Mouse (Mus musculus) small intestine, adult 2 months (tissue): ENCODE measurements around the gene Ablim2.

Source experiments
- CTCF ChIP-seq: fragments of 200-500 bp; IDR thresholded peaks from 2 replicates; pipeline ENCODE4 v1.5.1; 2012; ENCODE audit warnings: low read depth, mild to moderate bottlenecking, control low read depth, inconsistent platforms, low read length, moderate library complexity, mixed read lengths; ENCODE audit not compliant: insufficient replicate concordance, insufficient read length; ENCODE audit errors: extremely low read depth
- POLR2A ChIP-seq: fragments of 200-500 bp; IDR thresholded peaks from 2 replicates; pipeline ENCODE4 v1.6.1; 2012; ENCODE audit warnings: low read depth, mild to moderate bottlenecking, control low read depth, inconsistent platforms, low read length, moderate library complexity

- TF ChIP-seq CTCF (no peak), POLR2A (no peak)
Measured at GRCm38 (mm10) chr5:35799090-35799489, 41.4 kb downstream of the Ablim2 start.
